Mouse (Mus musculus) granulocyte monocyte progenitor cell, adult 5-6 weeks (primary cell): ENCODE measurements around the gene Astn1. TPM values are rescaled to one million over a fixed set of nuclear protein-coding genes. Genes with fewer than 3 reads are reported as not detected.

Experiments used
- ATAC-seq: replicated peaks from 2 replicates; pipeline ENCODE4 v1.8.0; 2016; ENCODE audit warnings: mild to moderate bottlenecking, moderate TSS enrichment, inconsistent platforms; ENCODE audit not compliant: poor library complexity, severe bottlenecking
- total RNA-seq, 2 experiments: library from RNA; stranded (forward) in 1 of 2; stranded (reverse) in 1 of 2; fragments of 200-712, 200-1000 nt in 1 of 2; fragments of >200 nt in 1 of 2; fragmentation: Nextera tagmentation in 1 of 2; gene quantifications; 2 replicates each; pipeline ENCODE4 v1.2.3; 2014 to 2017

Astn1 gene
- total RNA-seq, 2 experiments from 2014 or later: not detected

DNA sequence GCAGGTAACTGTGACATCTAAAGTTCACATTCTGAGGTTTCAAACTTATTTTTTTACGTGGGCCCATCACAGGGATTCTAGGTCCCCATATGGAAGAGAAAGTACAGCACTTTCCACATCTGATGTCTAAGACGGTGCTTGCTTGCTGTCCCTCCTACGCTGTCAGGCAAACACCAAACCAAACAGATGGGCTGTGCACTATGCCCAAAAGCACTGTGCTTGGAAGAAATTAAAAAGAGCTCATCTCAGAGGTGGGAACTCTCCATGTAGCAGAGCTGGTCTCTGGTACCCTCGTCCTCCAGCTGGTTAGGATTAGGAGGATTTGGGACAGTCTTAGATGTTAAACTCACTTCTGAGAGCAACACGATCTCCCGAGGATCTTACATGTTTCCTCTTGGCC lies 150.6 kb downstream of the Astn1 start:
- no peak for ATAC-seq

DNA sequence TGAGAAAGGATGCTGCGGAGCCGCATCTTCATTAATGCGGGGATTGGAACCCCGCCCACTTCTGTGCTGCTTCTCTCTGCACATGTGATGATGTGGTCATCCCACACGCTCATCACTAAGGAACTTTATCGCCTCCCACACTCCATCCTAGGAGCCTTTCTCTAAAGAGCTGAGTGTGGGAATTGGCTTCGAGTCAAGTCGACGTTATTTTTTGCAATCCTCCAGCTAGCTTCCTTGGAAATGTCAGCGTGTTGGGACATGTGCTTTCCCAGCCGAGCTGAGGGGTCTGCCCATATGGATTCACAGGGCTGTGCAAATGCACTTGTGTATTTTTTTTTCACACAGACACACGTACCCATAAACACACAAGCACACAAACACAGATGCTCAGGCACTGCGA lies 151.5 kb downstream of the Astn1 start:
- no peak for ATAC-seq

GRCm38 (mm10) chr1:158516558-158516957 lies 154.5 kb downstream of the Astn1 start:
- no peak for ATAC-seq

GRCm38 (mm10) chr1:158536195-158536594 lies 174.1 kb downstream of the Astn1 start:
- no peak for ATAC-seq

GRCm38 (mm10) chr1:158536867-158537266 lies 174.8 kb downstream of the Astn1 start:
- ATAC-seq: no peak

DNA sequence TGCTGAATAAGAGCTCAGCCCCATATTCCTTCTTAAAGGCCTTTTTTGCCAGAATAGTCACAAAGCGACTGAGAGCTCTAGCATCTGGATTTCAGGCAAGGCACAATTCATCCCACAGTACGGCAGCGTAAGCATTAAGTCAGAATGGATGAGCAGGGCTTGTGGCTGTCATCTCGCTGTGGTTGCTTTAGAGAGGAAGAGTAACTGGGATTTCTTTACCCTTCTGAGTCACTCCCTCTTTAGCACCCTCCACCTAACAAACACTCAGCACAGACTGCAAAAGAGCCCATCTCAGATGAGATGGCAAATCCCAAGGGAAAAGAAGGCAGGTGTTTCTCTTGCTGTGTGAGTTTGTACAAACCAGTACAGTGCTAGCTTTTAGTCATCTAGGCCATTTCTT lies 183.0 kb downstream of the Astn1 start:
- ATAC-seq: no peak

GRCm38 (mm10) chr1:158546513-158546912 lies 184.4 kb downstream of the Astn1 start:
- ATAC-seq: no peak

- ATAC-seq: no peak
Observed at GRCm38 (mm10) chr1:158547592-158548211, 185.6 kb downstream of the Astn1 start.

- no peak for ATAC-seq
Observed at GRCm38 (mm10) chr1:158548319-158548718, 186.2 kb downstream of the Astn1 start.

- no peak for ATAC-seq
Observed at GRCm38 (mm10) chr1:158549616-158550015, 187.5 kb downstream of the Astn1 start.

DNA sequence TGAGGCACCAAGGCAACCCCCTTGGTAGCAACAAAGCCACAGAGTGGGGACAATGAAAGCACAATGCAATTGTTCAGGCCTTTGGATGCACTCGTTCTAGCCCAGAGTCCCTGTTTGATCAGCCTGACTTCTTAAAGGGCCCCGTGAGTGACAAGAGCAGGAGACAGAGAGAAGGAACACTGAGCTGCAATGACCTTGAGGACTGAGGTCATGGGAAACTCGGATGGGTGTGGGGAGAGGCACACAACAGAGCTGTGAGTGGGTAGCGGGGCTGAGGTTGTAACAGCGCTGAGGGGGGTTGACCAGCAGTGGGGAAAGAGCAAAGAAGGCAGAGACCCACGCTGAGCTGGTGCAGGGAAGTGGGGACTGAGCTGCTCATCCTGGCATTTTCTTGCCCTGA lies 189.9 kb downstream of the Astn1 start:
- ATAC-seq: no peak

- ATAC-seq: no peak
Observed at GRCm38 (mm10) chr1:158553341-158553740, 191.3 kb downstream of the Astn1 start.

GRCm38 (mm10) chr1:158554020-158554505 lies 192.0 kb downstream of the Astn1 start:
- no peak for ATAC-seq

GRCm38 (mm10) chr1:158573168-158573567 lies 211.1 kb downstream of the Astn1 start:
- no peak for ATAC-seq

- ATAC-seq: no peak
Observed at GRCm38 (mm10) chr1:158573597-158573996, 211.5 kb downstream of the Astn1 start.

DNA sequence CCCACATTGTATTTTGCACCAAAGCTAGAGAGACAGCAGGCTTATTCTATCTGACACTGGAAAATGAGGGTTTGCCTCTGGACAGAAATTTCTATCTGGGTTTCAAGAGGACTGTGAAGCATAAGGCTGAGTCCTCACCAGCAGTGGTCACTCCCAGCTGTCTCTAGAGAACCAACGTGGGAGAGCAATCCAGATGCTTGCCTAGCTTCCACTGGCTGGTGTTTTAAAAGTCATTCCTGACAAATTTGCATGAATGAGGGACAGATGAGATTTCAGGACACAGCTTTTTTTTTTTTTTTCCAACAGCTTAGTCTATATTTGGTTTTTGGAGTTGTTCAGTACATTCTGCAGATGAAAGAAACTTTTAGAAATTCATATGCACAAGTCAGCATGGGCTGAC lies 213.9 kb downstream of the Astn1 start:
- ATAC-seq: no peak

GRCm38 (mm10) chr1:158581806-158582205 lies 219.7 kb downstream of the Astn1 start:
- ATAC-seq: no peak

- ATAC-seq: no peak
Observed at GRCm38 (mm10) chr1:158588903-158589302, 226.8 kb downstream of the Astn1 start.

DNA sequence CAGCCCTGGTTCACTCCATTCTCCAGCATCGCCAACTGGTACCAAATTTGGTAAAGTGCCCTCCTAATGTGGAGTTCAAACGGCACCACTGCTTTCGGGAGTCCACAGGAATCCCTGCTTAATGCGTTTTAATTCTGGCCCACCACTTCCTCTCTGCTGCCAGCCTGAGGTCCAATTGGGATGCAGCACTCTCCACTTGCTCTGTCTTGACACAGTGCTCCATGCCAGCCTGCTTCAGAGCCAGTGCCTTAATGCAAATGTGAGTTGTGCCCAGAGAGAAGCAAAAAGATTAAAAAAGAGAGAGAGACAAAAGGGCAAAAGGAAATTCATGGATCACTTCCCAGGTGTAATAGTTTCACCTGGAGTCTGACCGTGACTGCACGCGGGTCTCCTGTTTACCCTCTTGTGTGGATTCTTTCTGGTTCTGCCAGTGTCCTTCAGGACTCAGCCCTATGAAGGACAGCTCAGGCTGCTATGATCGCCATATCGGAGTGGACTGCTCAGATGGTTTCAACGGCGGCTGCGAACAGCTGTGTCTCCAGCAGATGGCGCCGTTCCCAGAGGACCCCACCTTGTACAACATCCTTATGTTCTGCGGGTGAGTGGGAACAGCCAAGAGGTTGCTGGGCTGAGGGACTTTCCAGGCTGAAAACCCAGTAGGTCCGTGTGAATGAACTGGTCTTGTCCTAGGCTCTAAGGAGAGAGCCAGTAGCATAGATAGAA lies 234.8 kb downstream of the Astn1 start:
- ATAC-seq: peak; percentile 59

DNA sequence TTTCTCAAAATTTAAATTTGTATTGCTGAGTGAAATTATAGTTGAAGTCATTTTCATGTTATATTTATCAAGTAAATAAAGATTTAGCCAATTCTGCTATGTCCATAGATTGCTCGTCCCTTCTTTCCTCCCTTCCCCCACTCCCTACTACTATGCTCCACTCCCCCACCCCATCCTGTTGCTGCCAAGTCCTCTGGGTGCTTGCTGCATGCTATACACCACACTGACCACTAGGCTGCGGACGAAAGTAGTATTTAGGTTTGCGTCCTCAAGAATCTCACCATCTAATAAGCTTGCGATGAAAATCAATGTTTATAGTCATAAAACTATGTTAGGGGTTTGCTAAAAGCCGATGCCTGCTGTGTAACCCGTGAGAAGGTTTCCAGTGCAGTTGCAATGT lies 235.9 kb downstream of the Astn1 start:
- 0 out of 2 replicates have a peak, but pooled peaks have one; percentile 42 for ATAC-seq

DNA sequence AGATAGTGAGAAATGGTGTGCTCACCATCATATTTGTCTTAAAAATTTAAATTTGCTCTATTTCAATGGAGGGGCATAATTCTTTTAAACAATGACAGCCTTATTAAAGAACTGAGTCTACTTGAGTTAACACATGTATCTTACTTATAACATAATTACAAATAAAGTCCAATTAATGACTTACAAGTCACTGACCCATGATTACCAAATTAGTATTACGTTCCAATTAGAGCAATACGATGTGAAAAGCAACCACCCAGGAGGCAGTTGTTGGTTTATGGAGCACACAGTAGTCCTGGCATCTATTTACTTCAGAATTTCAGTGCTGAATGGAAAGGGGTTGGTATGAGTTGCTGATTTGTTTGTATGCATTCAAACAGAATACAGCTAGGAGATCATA lies 237.4 kb downstream of the Astn1 start:
- no peak for ATAC-seq

DNA sequence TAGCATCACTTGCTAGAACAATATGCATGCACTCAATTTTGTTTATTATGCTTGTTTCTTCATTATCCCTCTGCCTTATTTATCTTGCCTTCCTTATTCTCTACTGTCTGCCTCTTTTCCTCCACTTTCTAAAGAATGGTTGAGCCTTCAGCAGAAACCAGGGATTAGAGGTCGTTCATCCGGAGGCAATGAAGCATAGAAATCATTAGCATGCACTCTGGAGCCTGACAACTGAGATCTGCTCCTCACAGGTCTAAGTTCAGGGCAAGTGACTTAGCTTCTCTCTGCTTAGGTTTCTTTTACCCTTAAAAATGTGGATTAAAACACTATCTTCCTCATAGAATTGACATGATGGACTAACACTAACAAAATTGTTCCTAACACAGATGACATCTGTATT lies 241.0 kb downstream of the Astn1 start:
- no peak for ATAC-seq
